Mouse (Mus musculus) olfactory bulb, adult 2 months (tissue): ENCODE results near the gene Rpl38.

ENCODE experiments used
- CTCF ChIP-seq: fragments of 200-500 bp; IDR thresholded peaks from 2 replicates; pipeline ENCODE4 v1.5.1; 2012; ENCODE audit warnings: low read depth, mild to moderate bottlenecking, low read length, moderate library complexity; ENCODE audit not compliant: insufficient read depth
- POLR2A ChIP-seq: fragments of 200-500 bp; IDR thresholded peaks from 2 replicates; pipeline ENCODE4 v1.6.1; 2012; ENCODE audit warnings: mild to moderate bottlenecking, low read depth, low read length, moderate library complexity; ENCODE audit not compliant: insufficient read depth

DNA sequence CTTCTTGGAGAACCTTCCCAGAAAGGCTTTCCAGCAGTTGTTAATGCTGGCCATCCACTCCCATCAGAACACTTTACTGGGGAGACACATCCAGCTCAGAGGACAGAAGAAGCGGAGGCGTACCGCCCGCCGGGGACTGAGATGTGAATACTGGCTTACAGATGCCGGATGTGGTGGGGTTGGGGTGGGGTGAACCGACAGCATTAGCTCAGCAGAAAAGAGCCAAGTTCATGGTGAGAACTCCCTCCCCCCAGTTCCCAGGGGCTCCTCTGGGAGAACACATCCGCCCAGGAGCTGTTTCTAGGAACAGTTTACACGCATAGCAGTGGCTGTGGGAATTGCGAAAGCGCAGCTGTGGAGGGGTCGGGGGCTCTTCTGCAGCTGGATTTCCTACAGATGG is 31.2 kb downstream of the Rpl38 start:
- TF ChIP-seq CTCF: no peak
- TF ChIP-seq POLR2A: no peak
